Mouse (Mus musculus) liver, postnatal 0 days (tissue): ENCODE measurements around the gene Sult4a1.

Source experiments
- CTCF ChIP-seq: sonication (generic); IDR thresholded peaks from 2 replicates; pipeline ENCODE4 v1.5.1; 2016; ENCODE audit warnings: antibody characterized with exemption, low read depth
- EP300 ChIP-seq: IDR thresholded peaks from 2 replicates; pipeline ENCODE4 v1.6.1; 2016; ENCODE audit warnings: antibody characterized with exemption, low read depth, mild to moderate bottlenecking

- TF ChIP-seq CTCF (no peak), EP300 (no peak)
Observed at GRCm38 (mm10) chr15:84136473-84137415, 31.2 kb upstream of the Sult4a1 start.
